In genomic region chr10:95275488-95275887, GRCm38 (mm10) we compare ENCODE assay signal across 13 mouse cellular contexts.
"Had no signal": no experiment of that assay in that cellular context is flagged by ENCODE, and none has a peak within 500 bp of the region (broad histone marks: within the 10 kb centered on the region; RNA-seq: fewer than 3 reads in every experiment).

No protein-coding gene starts in this region.

- H3K36me3 ChIP-seq: limb, embryonic 10.5 days; liver, embryonic 15.5 days; neural tube, embryonic 12.5 days had no signal

- ATAC-seq: intestine, postnatal 0 days had no signal

- DNase-seq: kidney, postnatal 25 days; lung, postnatal 10 days; midbrain, embryonic 14.5 days; thymus, adult 18-20 months; thymus, postnatal 14 days had no signal

- H3K27me3 ChIP-seq: liver, embryonic 15.5 days; neural tube, embryonic 12.5 days had no signal

- H3K9ac ChIP-seq: liver, embryonic 15.5 days; neural tube, embryonic 12.5 days had no signal

- H3K27ac ChIP-seq: left cerebral cortex, adult 2 months; limb, embryonic 10.5 days; liver, embryonic 15.5 days; midbrain, embryonic 10.5 days; neural tube, embryonic 12.5 days; stomach, postnatal 0 days had no signal

- H3K4me3 ChIP-seq: left cerebral cortex, adult 2 months; limb, embryonic 10.5 days; liver, embryonic 15.5 days; midbrain, embryonic 10.5 days; neural tube, embryonic 12.5 days had no signal

- H3K9me3 ChIP-seq: limb, embryonic 10.5 days; liver, embryonic 15.5 days had no signal

- H3K4me2 ChIP-seq: liver, embryonic 11.5 days; liver, embryonic 15.5 days; neural tube, embryonic 12.5 days had no signal

- H3K4me1 ChIP-seq: limb, embryonic 10.5 days; liver, embryonic 15.5 days; midbrain, embryonic 10.5 days; neural tube, embryonic 12.5 days had no signal
